Mouse (Mus musculus) MEL (cell line): Measurements from ENCODE around the gene Oscp1. TPM values are rescaled to one million over a fixed set of nuclear protein-coding genes. Genes with fewer than 3 reads are reported as not detected.

ENCODE experiments used
- DNase-seq: peaks from one replicate; pipeline ENCODE4 v3.0.0; 2011; ENCODE audit warnings: low read depth, low spot score
- H3K27ac ChIP-seq: 2 replicates; pipeline ENCODE4 v1.5.1; 2012; ENCODE audit warnings: low read depth, mild to moderate bottlenecking, control low read depth, low read length, moderate library complexity; ENCODE audit not compliant: control insufficient read depth
- H3K27me3 ChIP-seq, 2 experiments: fragments of 150-350 bp in 1 of 2; sonication (generic) in 1 of 2; 2 replicates each; pipeline ENCODE4 v1.6.1; 2012; ENCODE audit warnings: low read length in 2 of 2, mild to moderate bottlenecking in 2 of 2, improper control_type of control experiment in 1 of 2, moderate library complexity in 1 of 2; ENCODE audit not compliant: insufficient read depth in 2 of 2, control insufficient read depth in 1 of 2
- H3K36me3 ChIP-seq, 2 experiments: 2 replicates each; pipeline ENCODE4 v1.6.1; 2012 to 2014; ENCODE audit warnings: low read length in 2 of 2, improper control_type of control experiment in 1 of 2, inconsistent platforms in 1 of 2, mild to moderate bottlenecking in 1 of 2; ENCODE audit not compliant: insufficient read depth in 2 of 2, control insufficient read depth in 1 of 2
- H3K4me1 ChIP-seq, 2 experiments: fragments of 150-350 bp in 1 of 2; sonication (generic) in 1 of 2; 2 replicates each; pipeline ENCODE4 v1.6.1; 2012; ENCODE audit warnings: low read length in 2 of 2, improper control_type of control experiment in 1 of 2, mild to moderate bottlenecking in 1 of 2; ENCODE audit not compliant: insufficient read depth in 2 of 2, control insufficient read depth in 1 of 2
- H3K4me3 ChIP-seq, 2 experiments: fragments of 150-350 bp in 1 of 2; sonication (generic) in 1 of 2; 2 replicates each; pipeline ENCODE4 v1.5.1; 2012; ENCODE audit warnings: low read depth in 2 of 2, low read length in 2 of 2, mild to moderate bottlenecking in 2 of 2, moderate library complexity in 2 of 2, control low read depth in 1 of 2, improper control_type of control experiment in 1 of 2; ENCODE audit not compliant: control insufficient read depth in 1 of 2, insufficient read depth in 1 of 2
- H3K79me2 ChIP-seq: 2 replicates; pipeline ENCODE4 v1.6.1; 2012; ENCODE audit warnings: mild to moderate bottlenecking, low read length, moderate library complexity; ENCODE audit not compliant: control insufficient read depth, poor library complexity, insufficient read depth
- H3K9ac ChIP-seq: 2 replicates; pipeline ENCODE4 v1.6.1; 2012; ENCODE audit warnings: low read depth, mild to moderate bottlenecking, control low read depth, low read length, moderate library complexity; ENCODE audit not compliant: control insufficient read depth, poor library complexity, severe bottlenecking
- H3K9me3 ChIP-seq: fragments of 150-350 bp; sonication (generic); replicated peaks from 2 replicates; pipeline ENCODE4 v1.6.1; 2012; ENCODE audit warnings: mild to moderate bottlenecking, low read length, improper control_type of control experiment, moderate library complexity; ENCODE audit not compliant: insufficient read depth
- BHLHE40 ChIP-seq: IDR thresholded peaks from 2 replicates; pipeline ENCODE4 v1.6.1; 2012; ENCODE audit warnings: low read depth, mild to moderate bottlenecking, inconsistent platforms, low read length, improper control_type of control experiment, borderline replicate concordance
- CTCF ChIP-seq, 3 experiments: IDR thresholded peaks in 2 of 3; conservative IDR thresholded peaks in 1 of 3; 2 replicates each; pipeline ENCODE4 v1.5.1; 2011 to 2012; ENCODE audit warnings: low read length in 3 of 3, low read depth in 2 of 3, mild to moderate bottlenecking in 2 of 3, improper control_type of control experiment in 1 of 3, inconsistent platforms in 1 of 3, mixed read lengths in 1 of 3, moderate library complexity in 1 of 3; ENCODE audit not compliant: control insufficient read depth in 1 of 3, insufficient read depth in 1 of 3, poor library complexity in 1 of 3, severe bottlenecking in 1 of 3
- EP300 ChIP-seq, 2 experiments: IDR thresholded peaks; 2 replicates each; pipeline ENCODE4 v1.6.1; 2011; ENCODE audit warnings: improper control_type of control experiment in 2 of 2, low read length in 2 of 2, low read depth in 1 of 2, mild to moderate bottlenecking in 1 of 2
- ETS1 ChIP-seq: IDR thresholded peaks from 2 replicates; pipeline ENCODE4 v1.6.1; 2012; ENCODE audit warnings: low read depth, mild to moderate bottlenecking, inconsistent platforms, low read length, improper control_type of control experiment, moderate library complexity
- GABPA ChIP-seq: IDR thresholded peaks from 2 replicates; pipeline ENCODE4 v1.6.1; 2012; ENCODE audit warnings: low read depth, mild to moderate bottlenecking, inconsistent platforms, low read length, improper control_type of control experiment, moderate library complexity
- GATA1 ChIP-seq: IDR thresholded peaks from 2 replicates; pipeline ENCODE4 v1.6.1; 2011; ENCODE audit warnings: low read depth, low read length, improper control_type of control experiment
- MAZ ChIP-seq: IDR thresholded peaks from 2 replicates; pipeline ENCODE4 v1.6.1; 2012; ENCODE audit warnings: low read depth, mild to moderate bottlenecking, inconsistent platforms, low read length, improper control_type of control experiment
- MYB ChIP-seq: IDR thresholded peaks from 2 replicates; pipeline ENCODE4 v1.6.1; 2011; ENCODE audit warnings: mild to moderate bottlenecking, low read depth, low read length, improper control_type of control experiment
- NRF1 ChIP-seq: IDR thresholded peaks from 2 replicates; pipeline ENCODE4 v1.6.1; 2014; ENCODE audit warnings: low read depth, mild to moderate bottlenecking, inconsistent platforms, low read length, improper control_type of control experiment, moderate library complexity; ENCODE audit not compliant: poor library complexity, insufficient read depth, severe bottlenecking
- POLR2AphosphoS2 ChIP-seq: IDR thresholded peaks from 2 replicates; pipeline ENCODE4 v1.6.1; 2011; ENCODE audit warnings: low read length, improper control_type of control experiment
- RCOR1 ChIP-seq: IDR thresholded peaks from 2 replicates; pipeline ENCODE4 v1.6.1; 2012; ENCODE audit warnings: low read depth, mild to moderate bottlenecking, inconsistent platforms, low read length, improper control_type of control experiment
- SMC3 ChIP-seq: IDR thresholded peaks from 2 replicates; pipeline ENCODE4 v1.6.1; 2011; ENCODE audit warnings: low read depth, low read length, improper control_type of control experiment
- TCF12 ChIP-seq: IDR thresholded peaks from 2 replicates; pipeline ENCODE4 v1.6.1; 2014; ENCODE audit warnings: low read depth, mild to moderate bottlenecking, inconsistent platforms, low read length, improper control_type of control experiment, moderate library complexity
- USF2 ChIP-seq, 2 experiments: IDR thresholded peaks; 2 replicates each; pipeline ENCODE4 v1.6.1; 2011 to 2012; ENCODE audit warnings: improper control_type of control experiment in 2 of 2, low read length in 2 of 2, borderline replicate concordance in 1 of 2, inconsistent platforms in 1 of 2, low read depth in 1 of 2, mild to moderate bottlenecking in 1 of 2; ENCODE audit not compliant: insufficient read depth in 1 of 2
- ZC3H11A ChIP-seq: IDR thresholded peaks from 2 replicates; pipeline ENCODE4 v1.6.1; 2012; ENCODE audit warnings: low read depth, mild to moderate bottlenecking, inconsistent platforms, low read length, improper control_type of control experiment
- ZMIZ1 ChIP-seq: IDR thresholded peaks from 2 replicates; pipeline ENCODE4 v1.6.1; 2012; ENCODE audit warnings: low read depth, mild to moderate bottlenecking, inconsistent platforms, low read length, improper control_type of control experiment, moderate library complexity
- polyA plus RNA-seq, 2 experiments: library from polyadenylated mRNA; stranded (reverse) in 1 of 2; unstranded in 1 of 2; fragments of >175 nt in 1 of 2; fragments of >200 nt in 1 of 2; gene quantifications; 2 replicates each; pipeline versions ENCODE4 v1.2.1 to v1.2.4; 2012; ENCODE audit warnings: low replicate concordance in 2 of 2, low read depth in 1 of 2; ENCODE audit not compliant: insufficient read length in 2 of 2, insufficient read depth in 1 of 2, missing spikeins in 1 of 2
- total RNA-seq: library from RNA; depleted of rRNA; stranded (reverse); fragments of 300-350 nt; gene quantifications from 2 replicates; pipeline ENCODE4 v1.2.3, GENCODE M21; 2012

The Oscp1 gene
- total and polyA plus RNA-seq, 3 experiments = 5.7 to 7.6 TPM; not detected in 1

- TF ChIP-seq ZC3H11A = peak; percentile 69
- TF ChIP-seq MAZ = no peak
Observed at GRCm38 (mm10) chr4:126085996-126086576, 27.7 kb downstream of the Oscp1 start (continued).

GRCm38 (mm10) chr4:126090101-126090847, 31.9 kb downstream of the Oscp1 start:
- DNase-seq = no peak
- Histone ChIP-seq H3K27ac (no peak overlapping the region), H3K79me2 (no peaks in the 10 kb centered on the region), H3K36me3 (no peaks in the 10 kb centered on the region), H3K9me3 (no peaks in the 10 kb centered on the region)
- TF ChIP-seq ETS1 (no peak), POLR2AphosphoS2 (no peak), EP300 (IDR thresholded peaks at IDR 0.05; ENCODE audit: low read depth in 1 of 2, low read length in 2 of 2) (no peak), RCOR1 (no peak), CTCF (IDR thresholded peaks at IDR 0.05 in 2 of 3, conservative IDR thresholded peaks at IDR 0.05 in 1 of 3; ENCODE audit: control insufficient read depth in 1 of 3, insufficient read depth in 1 of 3, low read depth in 2 of 3, low read length in 3 of 3, poor library complexity in 1 of 3, severe bottlenecking in 1 of 3) (no peak), ZMIZ1 (no peak), TCF12 (no peak), NRF1 (no peak), ZC3H11A (no peak), MYB (no peak), USF2 (IDR thresholded peaks at IDR 0.05; ENCODE audit: borderline replicate concordance in 1 of 2, insufficient read depth in 1 of 2, low read depth in 1 of 2, low read length in 2 of 2) (no peak), SMC3 (no peak), BHLHE40 (no peak), GATA1 (no peak)
- TF ChIP-seq, all 39 proteins: peak for 0
- Histone ChIP-seq H3K4me1 (no peaks in the 10 kb centered on the region), H3K4me3 (no peak overlapping the region), H3K9ac (no peak overlapping the region), H3K27me3 (no peaks in the 10 kb centered on the region)

GRCm38 (mm10) chr4:126090848-126091124, 32.4 kb downstream of the Oscp1 start:
- H3K79me2 ChIP-seq = no peaks in the 10 kb centered on the region
- H3K27me3 ChIP-seq = no peaks in the 10 kb centered on the region
- H3K36me3 ChIP-seq = no peaks in the 10 kb centered on the region
- H3K9me3 ChIP-seq = no peaks in the 10 kb centered on the region
- TF ChIP-seq USF2 (IDR thresholded peaks at IDR 0.05; ENCODE audit: borderline replicate concordance in 1 of 2, insufficient read depth in 1 of 2, low read depth in 1 of 2, low read length in 2 of 2) (no peak), EP300 (IDR thresholded peaks at IDR 0.05; ENCODE audit: low read depth in 1 of 2, low read length in 2 of 2) (no peak), GABPA (no peak), SMC3 (no peak), MYB (no peak)
- no peak overlapping the region for H3K9ac ChIP-seq
- DNase-seq = no peak
- H3K27ac ChIP-seq = no peak overlapping the region
- no peaks in the 10 kb centered on the region for H3K4me1 ChIP-seq
- no peak overlapping the region for H3K4me3 ChIP-seq
